Mouse (Mus musculus): ENCODE results near the gene Zbtb7a. TPM values are rescaled to one million over a fixed set of nuclear protein-coding genes. Genes with fewer than 3 reads are reported as not detected.

The Zbtb7a gene
- polyA plus RNA-seq, 1 experiment from 2014 or later: 25.5 TPM

DNA sequence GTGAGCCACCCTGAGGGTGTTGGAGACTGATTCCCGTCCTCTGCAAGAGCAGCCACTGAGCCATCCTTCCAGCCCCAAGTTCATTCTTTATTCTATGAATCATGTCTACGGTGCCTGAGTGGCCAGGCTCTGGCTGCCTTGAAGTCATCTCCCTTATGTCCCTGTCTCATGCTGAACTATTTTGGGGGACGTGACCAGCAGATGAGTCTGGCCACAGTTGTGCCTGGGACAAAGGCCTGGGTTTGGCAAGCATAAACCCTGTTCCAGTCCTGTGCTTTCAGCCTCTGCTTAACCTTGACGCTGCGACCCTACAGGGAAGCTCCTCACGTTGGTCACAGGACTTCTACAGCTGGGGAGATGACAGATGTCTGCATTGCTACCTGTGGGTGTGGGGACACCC lies 62.3 kb downstream of the Zbtb7a start:
- no peak for ATAC-seq (replicated peaks; ENCODE audit: extremely low read depth, insufficient read depth, low FRiP score)
- Histone ChIP-seq H3K9ac (ENCODE audit: low read length) (peak overlapping the region; percentile 86), H3K4me3 (ENCODE audit: low read length) (peak overlapping the region; percentile 61), H3K9me3 (replicated peaks; ENCODE audit: control insufficient read depth, low read length) (no peaks in the 10 kb centered on the region), H3K27me3 (ENCODE audit: control insufficient read depth, insufficient read depth, low read length) (0 out of 2 replicates have a peak, but pooled peaks cover 7% of the 10 kb centered on the region), H3K4me2 (ENCODE audit: low read depth, low read length) (peak overlapping the region; percentile 77), H3K36me3 (ENCODE audit: control insufficient read depth, insufficient read depth) (no peaks in the 10 kb centered on the region), H3K27ac (ENCODE audit: low read length) (peak overlapping the region; percentile 100), H3K4me1 (ENCODE audit: control insufficient read depth, insufficient read depth, low read length) (peaks cover 40% of the 10 kb centered on the region)
- 29% methylated on average over 6 of the region's 6 CpGs for WGBS

DNA sequence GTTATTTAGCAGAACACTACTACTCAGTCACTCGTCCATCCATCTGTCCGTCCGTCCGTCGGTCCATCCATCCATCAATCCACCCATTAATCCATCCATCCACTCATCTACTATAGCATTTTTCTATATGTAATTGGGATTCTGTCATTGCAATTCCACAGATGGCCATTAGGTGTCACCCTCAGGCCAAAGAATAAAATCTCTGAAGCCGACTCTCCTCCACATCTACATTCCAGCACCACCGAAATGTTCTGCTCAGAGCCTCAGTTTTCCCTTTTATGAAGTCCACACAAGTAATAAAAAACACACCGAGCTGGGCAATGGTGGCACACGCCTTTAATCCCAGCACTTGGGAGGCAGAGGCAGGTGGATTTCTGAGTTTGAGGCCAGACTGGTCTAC lies 63.2 kb downstream of the Zbtb7a start:
- Histone ChIP-seq H3K36me3 (ENCODE audit: control insufficient read depth, insufficient read depth) (no peaks in the 10 kb centered on the region), H3K27ac (ENCODE audit: low read length) (peak overlapping the region; percentile 96), H3K27me3 (ENCODE audit: control insufficient read depth, insufficient read depth, low read length) (0 out of 2 replicates have a peak, but pooled peaks cover 7% of the 10 kb centered on the region), H3K4me2 (ENCODE audit: low read depth, low read length) (peak overlapping the region; percentile 36; the same call in 1 of the 2 replicates), H3K4me1 (ENCODE audit: control insufficient read depth, insufficient read depth, low read length) (peaks cover 42% of the 10 kb centered on the region), H3K9ac (ENCODE audit: low read length) (peak overlapping the region; percentile 86), H3K9me3 (replicated peaks; ENCODE audit: control insufficient read depth, low read length) (no peaks in the 10 kb centered on the region), H3K4me3 (ENCODE audit: low read length) (no peak overlapping the region)
- no peak for ATAC-seq (replicated peaks; ENCODE audit: extremely low read depth, insufficient read depth, low FRiP score)
- 2% methylated on average over 9 of the region's 9 CpGs for WGBS

DNA sequence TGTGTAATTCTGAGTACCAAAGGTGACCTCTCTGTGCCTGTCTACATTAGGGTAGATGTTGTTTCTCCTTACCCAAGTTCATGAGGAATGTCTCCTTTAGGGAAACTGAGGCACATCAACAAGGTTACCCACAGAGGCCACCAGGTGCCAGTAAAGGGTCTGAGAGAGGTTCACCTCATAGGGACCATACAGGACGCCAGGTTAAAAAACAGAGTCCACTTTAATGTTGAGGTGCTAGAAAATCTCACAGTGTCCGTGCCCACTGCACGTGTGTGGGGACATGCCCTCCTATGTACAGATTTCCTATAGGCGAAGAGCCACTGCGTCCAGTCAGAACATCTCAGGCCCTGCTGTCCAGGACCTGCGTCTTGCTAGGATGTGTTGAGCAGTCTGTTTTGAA lies 64.0 kb downstream of the Zbtb7a start:
- H3K4me2 ChIP-seq (ENCODE audit: low read depth, low read length): peak overlapping the region; percentile 7; the same call in 1 of the 2 replicates
- no peak for ATAC-seq (replicated peaks; ENCODE audit: extremely low read depth, insufficient read depth, low FRiP score)

DNA sequence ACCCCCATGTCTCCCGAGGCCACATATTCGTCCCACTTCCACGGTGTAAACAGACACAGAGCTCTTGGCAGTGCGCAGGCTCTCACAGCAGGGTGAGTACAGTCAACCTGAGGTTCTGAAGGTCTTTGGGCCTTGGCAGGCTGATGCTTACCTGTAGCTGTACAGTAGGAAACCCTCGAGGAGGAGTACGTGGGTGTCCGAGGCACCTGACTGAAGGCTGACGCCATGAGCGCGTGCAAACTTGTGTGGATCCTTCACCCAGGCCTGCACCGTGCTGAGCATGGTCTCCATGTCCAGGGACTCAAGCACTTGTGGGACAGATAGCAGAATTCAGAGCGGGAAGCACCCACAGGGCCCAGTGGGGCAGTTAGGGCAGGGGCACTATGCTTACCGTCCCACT lies 65.1 kb downstream of the Zbtb7a start:
- peak overlapping the region; percentile 7; the same call in 1 of the 2 replicates for H3K4me2 ChIP-seq (ENCODE audit: low read depth, low read length)
- WGBS: 69% methylated on average over 13 of the region's 13 CpGs

More for the DNA sequence above, 64.0 kb downstream of the Zbtb7a start:
- H3K4me1 ChIP-seq (ENCODE audit: control insufficient read depth, insufficient read depth, low read length): peaks cover 44% of the 10 kb centered on the region
- WGBS: 78% methylated on average over 6 of the region's 6 CpGs
- H3K27me3 ChIP-seq (ENCODE audit: control insufficient read depth, insufficient read depth, low read length): 0 out of 2 replicates have a peak, but pooled peaks cover 7% of the 10 kb centered on the region
- no peaks in the 10 kb centered on the region for H3K9me3 ChIP-seq (replicated peaks; ENCODE audit: control insufficient read depth, low read length)
- peak overlapping the region; percentile 96 for H3K27ac ChIP-seq (ENCODE audit: low read length)
- no peak overlapping the region for H3K4me3 ChIP-seq (ENCODE audit: low read length)
- peak overlapping the region; percentile 75 for H3K9ac ChIP-seq (ENCODE audit: low read length)
- H3K36me3 ChIP-seq (ENCODE audit: control insufficient read depth, insufficient read depth): no peaks in the 10 kb centered on the region

DNA sequence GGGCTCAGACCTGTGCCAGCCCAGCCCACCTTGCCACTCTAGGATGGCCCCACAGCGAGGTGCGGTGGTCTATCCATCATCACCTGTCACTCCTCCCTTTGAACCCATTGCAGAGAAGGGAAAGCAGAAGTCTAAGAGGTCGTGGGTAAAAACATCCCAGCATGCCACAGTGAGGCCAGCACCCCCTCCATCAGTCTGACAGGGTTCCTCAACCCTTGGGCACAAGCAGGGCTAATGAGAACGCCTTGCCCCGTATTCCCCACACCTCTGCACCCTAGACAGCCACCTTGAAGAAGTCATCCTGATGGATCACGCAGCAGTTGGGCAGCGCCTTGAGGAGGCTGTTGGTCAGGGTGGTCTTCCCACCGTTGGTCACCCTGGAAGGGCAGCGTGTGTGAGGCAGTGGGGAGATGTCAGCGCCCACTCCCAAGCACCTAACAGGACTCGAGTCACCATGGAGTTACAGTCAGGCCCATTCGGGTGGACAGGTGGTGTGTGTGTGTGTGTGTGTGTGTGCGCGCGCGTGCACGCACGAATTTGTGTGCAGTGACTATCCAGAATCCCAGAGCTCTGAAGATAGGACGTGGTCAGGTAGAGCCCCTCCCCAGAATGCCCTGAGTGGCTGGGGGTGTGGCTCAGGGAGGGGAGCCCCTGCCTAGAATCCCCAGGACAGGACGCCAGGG lies 65.7 kb downstream of the Zbtb7a start:
- Histone ChIP-seq H3K4me3 (ENCODE audit: low read length) (no peak overlapping the region), H3K4me2 (ENCODE audit: low read depth, low read length) (peak overlapping the region; percentile 55; the same call in 1 of the 2 replicates), H3K27ac (ENCODE audit: low read length) (peak overlapping the region; percentile 96), H3K9ac (ENCODE audit: low read length) (peak overlapping the region; percentile 75), H3K27me3 (ENCODE audit: control insufficient read depth, insufficient read depth, low read length) (0 out of 2 replicates have a peak, but pooled peaks cover under 1% of the 10 kb centered on the region), H3K4me1 (ENCODE audit: control insufficient read depth, insufficient read depth, low read length) (peaks cover 42% of the 10 kb centered on the region), H3K36me3 (ENCODE audit: control insufficient read depth, insufficient read depth) (no peaks in the 10 kb centered on the region), H3K9me3 (replicated peaks; ENCODE audit: control insufficient read depth, low read length) (no peaks in the 10 kb centered on the region)
- ATAC-seq (replicated peaks; ENCODE audit: extremely low read depth, insufficient read depth, low FRiP score): no peak
- 57% methylated on average over 20 of the region's 20 CpGs for WGBS

More for the DNA sequence above, 65.1 kb downstream of the Zbtb7a start:
- ATAC-seq (replicated peaks; ENCODE audit: extremely low read depth, insufficient read depth, low FRiP score): no peak
- H3K4me3 ChIP-seq (ENCODE audit: low read length): no peak overlapping the region
- H3K36me3 ChIP-seq (ENCODE audit: control insufficient read depth, insufficient read depth): no peaks in the 10 kb centered on the region
- H3K9me3 ChIP-seq (replicated peaks; ENCODE audit: control insufficient read depth, low read length): no peaks in the 10 kb centered on the region
- H3K9ac ChIP-seq (ENCODE audit: low read length): peak overlapping the region; percentile 75
- peaks cover 42% of the 10 kb centered on the region for H3K4me1 ChIP-seq (ENCODE audit: control insufficient read depth, insufficient read depth, low read length)
- H3K27me3 ChIP-seq (ENCODE audit: control insufficient read depth, insufficient read depth, low read length): 0 out of 2 replicates have a peak, but pooled peaks cover 5% of the 10 kb centered on the region
- H3K27ac ChIP-seq (ENCODE audit: low read length): peak overlapping the region; percentile 96

DNA sequence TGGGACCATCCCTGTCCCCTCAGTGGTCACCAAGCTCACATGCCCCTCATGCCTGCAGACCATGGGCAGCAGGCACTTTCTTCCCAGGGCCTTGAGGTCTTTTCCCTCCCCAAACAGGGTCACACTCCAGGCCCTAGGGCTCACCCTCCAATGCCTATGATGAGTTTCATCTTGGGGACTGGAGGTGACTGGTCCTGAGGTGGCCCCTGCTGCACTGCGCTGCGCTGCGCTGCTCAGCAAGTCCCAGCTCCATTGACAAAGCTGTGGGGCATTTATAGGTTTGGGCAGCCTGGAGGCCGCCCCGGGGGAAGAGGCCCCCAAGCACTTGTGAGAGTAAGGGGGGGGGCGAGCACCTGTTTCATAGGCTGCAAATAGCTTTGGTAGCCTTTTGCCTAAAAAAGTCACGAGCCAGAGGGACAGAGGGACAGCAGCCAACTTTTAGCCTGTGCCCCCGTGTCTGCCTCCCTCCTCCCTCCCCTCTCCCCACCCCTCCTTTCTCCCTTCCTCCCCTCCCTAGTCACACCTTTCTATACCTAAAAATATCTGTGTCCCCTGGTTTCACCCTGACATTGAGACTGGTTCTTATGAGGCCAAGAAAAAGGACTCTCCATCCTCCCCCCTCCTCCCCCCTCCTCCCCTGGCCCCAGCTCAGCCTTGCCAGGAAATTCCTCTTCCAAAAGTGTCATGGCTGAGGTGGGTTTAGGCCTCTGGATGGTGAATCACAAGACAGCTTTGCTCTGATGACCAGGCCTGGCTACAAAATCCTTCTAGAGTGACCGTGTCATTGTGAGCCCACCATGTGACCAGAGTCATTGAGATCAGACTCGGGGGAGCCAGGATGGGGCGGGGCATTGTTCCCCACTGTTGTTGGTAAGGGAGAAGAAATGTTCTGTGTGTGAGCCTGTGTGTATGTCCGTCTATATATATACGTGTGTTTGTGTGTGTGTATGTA lies 67.1 kb downstream of the Zbtb7a start, which contains the start of gene Nmrk2:
Gene Nmrk2, minus strand, starts transcription at position 245 of the 952 bp plus-strand sequence.
- Histone ChIP-seq H3K4me3 (ENCODE audit: low read length) (peak within 1 kb of the TSS; percentile 17), H3K9ac (ENCODE audit: low read length) (peak within 1 kb of the TSS; percentile 75), H3K4me1 (ENCODE audit: control insufficient read depth, insufficient read depth, low read length) (peaks cover 42% of the 10 kb centered on the region), H3K27me3 (ENCODE audit: control insufficient read depth, insufficient read depth, low read length) (no peaks in the 10 kb centered on the region), H3K9me3 (replicated peaks; ENCODE audit: control insufficient read depth, low read length) (no peaks in the 10 kb centered on the region), H3K27ac (ENCODE audit: low read length) (peak within 1 kb of the TSS; percentile 96), H3K36me3 (ENCODE audit: control insufficient read depth, insufficient read depth) (no peaks in the 10 kb centered on the region), H3K4me2 (ENCODE audit: low read depth, low read length) (peak within 1 kb of the TSS; percentile 55)
- WGBS: 33% methylated on average over 13 of the region's 13 CpGs
- ATAC-seq (replicated peaks; ENCODE audit: extremely low read depth, insufficient read depth, low FRiP score): peak; percentile 63

Small RNA genes lying within 50 kb of the gene (microRNA-seq; reads per million reads assigned to microRNA genes)
- not detected for gene Mir5615-1
- not detected for gene Mir5615-2

Other genes starting within 250 kb of the Zbtb7a start
- 286 and 289 TPM in 2 replicates for gene Timm13, start 234.3 kb upstream of the Zbtb7a start, polyA plus RNA-seq (2015; fragmentation: Nextera tagmentation; extraction: Ambion mirVana)
- 27.5 and 30.0 TPM in 2 replicates for gene Lmnb2, start 217.0 kb upstream of the Zbtb7a start, polyA plus RNA-seq (2015; fragmentation: Nextera tagmentation; extraction: Ambion mirVana)
- 33.6 and 34.3 TPM in 2 replicates for gene Gadd45b, start 205.1 kb upstream of the Zbtb7a start, polyA plus RNA-seq (2015; fragmentation: Nextera tagmentation; extraction: Ambion mirVana)
- 1.4 TPM in 2 replicates for gene Gng7, start 120.3 kb upstream of the Zbtb7a start, polyA plus RNA-seq (2015; fragmentation: Nextera tagmentation; extraction: Ambion mirVana)
- 0.06 and 0.09 TPM in 2 replicates for gene Diras1, start 109.6 kb upstream of the Zbtb7a start, polyA plus RNA-seq (2015; fragmentation: Nextera tagmentation; extraction: Ambion mirVana)
- 9.6 and 10.8 TPM in 2 replicates for gene Slc39a3, start 97.8 kb upstream of the Zbtb7a start, polyA plus RNA-seq (2015; fragmentation: Nextera tagmentation; extraction: Ambion mirVana)
- 166 and 174 TPM in 2 replicates for gene Sgta, start 75.0 kb upstream of the Zbtb7a start, polyA plus RNA-seq (2015; fragmentation: Nextera tagmentation; extraction: Ambion mirVana)
- gene Thop1, start 65.2 kb upstream of the Zbtb7a start, polyA plus RNA-seq (2015; fragmentation: Nextera tagmentation; extraction: Ambion mirVana): 29.8 and 31.4 TPM in 2 replicates
- 0.70 and 1.00 TPM in 2 replicates for gene Creb3l3, start 36.3 kb upstream of the Zbtb7a start, polyA plus RNA-seq (2015; fragmentation: Nextera tagmentation; extraction: Ambion mirVana)
- 143 and 152 TPM in 2 replicates for gene Map2k2, start 29.3 kb upstream of the Zbtb7a start, polyA plus RNA-seq (2015; fragmentation: Nextera tagmentation; extraction: Ambion mirVana)
- 34.7 and 37.5 TPM in 2 replicates for gene Pias4, start 32.7 kb downstream of the Zbtb7a start, polyA plus RNA-seq (2015; fragmentation: Nextera tagmentation; extraction: Ambion mirVana)
- gene Eef2, start 41.4 kb downstream of the Zbtb7a start, polyA plus RNA-seq (2015; fragmentation: Nextera tagmentation; extraction: Ambion mirVana): 435 and 443 TPM in 2 replicates
- 33.9 and 40.2 TPM in 2 replicates for gene Dapk3, start 47.8 kb downstream of the Zbtb7a start, polyA plus RNA-seq (2015; fragmentation: Nextera tagmentation; extraction: Ambion mirVana)
- gene 4930442H23Rik, start 48.6 kb downstream of the Zbtb7a start, polyA plus RNA-seq (2015; fragmentation: Nextera tagmentation; extraction: Ambion mirVana): 0.11 TPM in 2 replicates
- gene Nmrk2, start 66.8 kb downstream of the Zbtb7a start, polyA plus RNA-seq (2015; fragmentation: Nextera tagmentation; extraction: Ambion mirVana): 11.9 and 14.6 TPM in 2 replicates
- gene Atcay, start 95.6 kb downstream of the Zbtb7a start, polyA plus RNA-seq (2015; fragmentation: Nextera tagmentation; extraction: Ambion mirVana): 0.31 and 0.33 TPM in 2 replicates
- gene Zfr2, start 97.9 kb downstream of the Zbtb7a start, polyA plus RNA-seq (2015; fragmentation: Nextera tagmentation; extraction: Ambion mirVana): 5.0 and 6.2 TPM in 2 replicates
- 2.6 and 2.7 TPM in 2 replicates for gene Matk, start 117.7 kb downstream of the Zbtb7a start, polyA plus RNA-seq (2015; fragmentation: Nextera tagmentation; extraction: Ambion mirVana)
- gene Mrpl54, start 131.7 kb downstream of the Zbtb7a start, polyA plus RNA-seq (2015; fragmentation: Nextera tagmentation; extraction: Ambion mirVana): 230 TPM in 2 replicates
- gene Apba3, start 131.7 kb downstream of the Zbtb7a start, polyA plus RNA-seq (2015; fragmentation: Nextera tagmentation; extraction: Ambion mirVana): 62.7 and 63.0 TPM in 2 replicates
- 4.7 and 5.3 TPM in 2 replicates for gene Tjp3, start 156.4 kb downstream of the Zbtb7a start, polyA plus RNA-seq (2015; fragmentation: Nextera tagmentation; extraction: Ambion mirVana)
- 31.3 and 33.2 TPM in 2 replicates for gene Pip5k1c, start 157.7 kb downstream of the Zbtb7a start, polyA plus RNA-seq (2015; fragmentation: Nextera tagmentation; extraction: Ambion mirVana)
- 28.1 and 29.6 TPM in 2 replicates for gene Cactin, start 185.9 kb downstream of the Zbtb7a start, polyA plus RNA-seq (2015; fragmentation: Nextera tagmentation; extraction: Ambion mirVana)
- 15.2 and 16.3 TPM in 2 replicates for gene Tbxa2r, start 193.5 kb downstream of the Zbtb7a start, polyA plus RNA-seq (2015; fragmentation: Nextera tagmentation; extraction: Ambion mirVana)
- gene Gipc3, start 208.0 kb downstream of the Zbtb7a start, polyA plus RNA-seq (2015; fragmentation: Nextera tagmentation; extraction: Ambion mirVana): 0.08 and 0.11 TPM in 2 replicates
- gene Hmg20b, start 215.3 kb downstream of the Zbtb7a start, polyA plus RNA-seq (2015; fragmentation: Nextera tagmentation; extraction: Ambion mirVana): 86.5 and 86.8 TPM in 2 replicates
- gene Mfsd12, start 222.3 kb downstream of the Zbtb7a start, polyA plus RNA-seq (2015; fragmentation: Nextera tagmentation; extraction: Ambion mirVana): 16.5 and 17.6 TPM in 2 replicates
- gene 4930404N11Rik, start 230.6 kb downstream of the Zbtb7a start, polyA plus RNA-seq (2015; fragmentation: Nextera tagmentation; extraction: Ambion mirVana): 1.8 and 1.9 TPM in 2 replicates
- 74.6 and 82.8 TPM in 2 replicates for gene Fzr1, start 243.3 kb downstream of the Zbtb7a start, polyA plus RNA-seq (2015; fragmentation: Nextera tagmentation; extraction: Ambion mirVana)
- gene Dohh, start 249.2 kb downstream of the Zbtb7a start, polyA plus RNA-seq (2015; fragmentation: Nextera tagmentation; extraction: Ambion mirVana): 83.4 and 86.2 TPM in 2 replicates
- 2.1 and 2.6 TPM in 2 replicates for gene Gm48551, start 249.2 kb downstream of the Zbtb7a start, polyA plus RNA-seq (2015; fragmentation: Nextera tagmentation; extraction: Ambion mirVana)